Mouse (Mus musculus): ENCODE data around the gene Kcnh4.

Gene Kcnh4

GRCm38 (mm10) chr11:100703851-100704531, 55.8 kb downstream of the Kcnh4 start, which contains the start of gene Dhx58:
TSS of gene Dhx58 (minus strand) at chr11:100704271.
- DNase-seq, result peak; percentile 40 to 41

- no peak for DNase-seq
These were observed 56.4 kb downstream of the Kcnh4 start for GRCm38 (mm10) chr11:100703366-100703765.

GRCm38 (mm10) chr11:100702906-100703305, 56.8 kb downstream of the Kcnh4 start:
- DNase-seq, result no peak

GRCm38 (mm10) chr11:100702081-100702851, 57.5 kb downstream of the Kcnh4 start:
- DNase-seq, result peak; percentile 78 to 81

- peak; percentile 77 to 80 for DNase-seq
These were observed 58.4 kb downstream of the Kcnh4 start for GRCm38 (mm10) chr11:100701301-100701700.

- DNase-seq, result no peak
These were observed 59.0 kb downstream of the Kcnh4 start for GRCm38 (mm10) chr11:100700710-100701109.

GRCm38 (mm10) chr11:100697921-100698320, 61.8 kb downstream of the Kcnh4 start:
- DNase-seq, result no peak

- DNase-seq, result peak; percentile 89
These were observed 64.8 kb downstream of the Kcnh4 start for GRCm38 (mm10) chr11:100694926-100695325.

- no peak for DNase-seq
These were observed 66.6 kb downstream of the Kcnh4 start for GRCm38 (mm10) chr11:100693154-100693553.

GRCm38 (mm10) chr11:100692164-100692616, 67.6 kb downstream of the Kcnh4 start, which contains the start of gene Zfp385c:
TSS of gene Zfp385c (minus strand) at chr11:100692455.
- peak; percentile 14 to 28 for DNase-seq

GRCm38 (mm10) chr11:100690389-100690788, 69.4 kb downstream of the Kcnh4 start:
- no peak for DNase-seq
